Mouse (Mus musculus): ENCODE results near the gene Gm3248.
"Not testable (repeated sequence)": the region's sequence is repeated elsewhere in the genome, so short reads cannot be mapped to it uniquely, and the experiment has no call there.

The Gm3248 gene

DNA sequence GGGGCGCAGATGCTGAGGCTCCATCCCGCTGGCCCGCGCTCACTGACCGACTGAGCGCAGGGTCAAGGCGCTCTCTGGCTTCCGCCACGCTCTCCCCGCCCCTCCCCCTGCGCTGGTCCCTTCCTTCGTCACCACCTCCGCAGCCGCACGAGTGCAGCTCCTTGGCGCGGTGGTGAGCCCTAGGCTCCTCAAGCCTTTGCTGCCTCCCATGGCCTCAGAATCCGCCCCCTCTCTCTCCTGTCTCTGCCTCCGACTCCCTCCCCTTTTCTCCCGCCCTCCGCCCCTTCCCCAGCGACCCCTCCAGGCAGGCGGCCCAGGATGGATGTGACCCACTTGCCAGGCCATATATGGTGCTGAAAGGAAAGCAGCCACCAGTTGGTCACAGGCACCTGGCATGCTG lies at the start of gene Gm3248:
Gm3248 (minus strand) TSS at position 111 of the 400 bp plus-strand sequence.
- DNase-seq (ENCODE audit: low read depth, low spot score) = not testable (repeated sequence)

DNA sequence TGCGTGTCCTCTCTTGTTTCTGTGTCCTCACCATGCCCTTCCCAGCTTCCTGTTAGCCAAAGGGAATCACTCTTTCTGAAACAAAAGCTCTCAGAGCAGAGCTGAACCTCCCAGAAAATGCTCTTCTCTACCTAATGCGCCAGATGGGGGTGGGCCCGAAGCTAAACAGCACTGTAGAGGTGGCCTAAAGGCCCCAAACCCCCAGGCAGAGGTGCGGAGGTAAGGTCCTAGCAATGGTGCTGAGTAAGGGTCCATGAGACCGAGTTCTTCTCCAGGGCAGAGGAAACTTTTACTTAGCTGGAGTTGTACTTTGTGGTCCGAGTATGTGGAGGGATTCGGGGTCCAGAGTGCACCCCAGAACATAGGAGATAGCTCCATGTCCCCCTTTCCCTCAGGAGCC lies 25.6 kb upstream of the Gm3248 start:
- DNase-seq (ENCODE audit: low read depth, low spot score) = not testable (repeated sequence)

DNA sequence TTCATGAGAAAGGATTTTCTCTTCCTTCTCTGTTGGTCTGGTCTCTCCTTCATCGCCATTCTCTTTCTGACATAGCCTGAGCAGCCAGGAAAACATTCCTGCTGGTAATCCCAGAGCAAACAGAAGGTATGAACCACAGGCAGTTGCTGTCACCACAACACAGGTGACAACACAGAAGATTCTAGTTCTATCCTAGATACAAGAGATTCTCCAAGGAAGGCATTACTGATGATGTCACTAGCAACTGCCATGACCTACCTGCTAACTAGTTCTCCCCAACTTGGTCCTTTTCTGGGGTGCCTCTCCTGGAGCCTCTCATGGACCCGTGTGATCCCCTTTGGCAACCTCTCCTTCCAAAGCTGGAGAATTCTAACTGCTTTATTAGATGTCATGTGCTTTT lies 17.5 kb upstream of the Gm3248 start, which contains the start of gene Gm3453:
Gm3453 (minus strand) TSS at position 101 of the 400 bp plus-strand sequence.
- not testable (repeated sequence) for DNase-seq (ENCODE audit: low read depth, low spot score)

DNA sequence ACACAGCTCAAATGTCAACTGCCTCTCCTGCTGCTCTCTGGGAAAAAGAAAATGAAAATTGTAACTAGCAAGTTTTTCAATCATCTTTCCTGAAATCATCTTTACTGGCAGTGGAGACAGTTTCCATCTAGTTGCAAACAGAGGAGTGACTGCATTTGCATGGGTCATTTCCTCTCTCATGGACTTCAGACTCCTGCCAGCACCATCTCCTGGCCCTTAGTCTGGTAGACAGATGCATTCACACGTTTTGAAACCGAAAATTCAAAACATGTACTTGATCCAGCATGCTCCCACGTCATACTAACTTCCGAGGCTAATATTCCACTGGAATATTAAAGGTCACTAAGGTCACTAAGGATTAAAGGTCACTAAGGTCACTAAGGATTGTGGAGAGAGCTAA lies 896 bp upstream of the Gm3248 start:
- not testable (repeated sequence) for DNase-seq (ENCODE audit: low read depth, low spot score)

DNA sequence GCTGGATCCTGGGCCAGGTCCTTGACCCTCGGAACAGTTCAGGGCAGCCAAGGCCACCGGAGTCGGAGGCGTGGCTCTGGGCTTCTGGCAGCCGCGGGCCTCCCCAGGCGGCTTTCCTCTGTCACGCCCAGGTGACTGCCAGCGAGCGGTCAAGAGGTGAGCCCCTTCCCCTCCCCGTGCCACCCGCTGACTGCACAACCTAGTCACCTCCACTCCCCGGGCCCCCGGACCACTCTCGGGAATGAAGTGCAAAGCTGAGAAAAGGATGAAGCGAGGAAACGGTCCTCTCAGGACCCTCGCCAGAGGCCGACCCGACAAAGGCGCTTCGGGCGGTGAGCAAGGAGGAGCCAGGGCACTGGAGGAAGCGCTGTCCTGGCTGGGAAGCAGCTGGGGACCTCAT lies 443 bp downstream of the Gm3248 start:
- DNase-seq (ENCODE audit: low read depth, low spot score) = not testable (repeated sequence)

DNA sequence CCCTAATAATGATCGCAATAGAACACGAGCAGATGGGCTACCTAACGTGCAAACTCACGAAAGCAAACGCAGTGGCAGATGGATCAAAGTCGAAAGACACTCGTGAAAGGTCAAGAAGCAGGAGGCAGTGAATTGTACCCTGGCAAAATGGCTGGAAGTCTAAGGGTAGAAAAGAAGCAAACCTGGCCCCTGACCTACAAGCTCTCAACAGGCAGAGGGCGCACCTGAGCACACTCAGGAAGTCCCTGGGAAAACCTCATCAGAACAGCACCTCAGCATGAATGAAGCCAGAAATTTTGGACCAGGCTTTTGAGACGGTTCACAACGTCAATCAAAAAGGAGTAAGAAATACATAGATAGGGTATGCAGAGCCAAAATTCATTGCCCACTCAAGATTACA lies 1.1 kb downstream of the Gm3248 start:
- not testable (repeated sequence) for DNase-seq (ENCODE audit: low read depth, low spot score)

DNA sequence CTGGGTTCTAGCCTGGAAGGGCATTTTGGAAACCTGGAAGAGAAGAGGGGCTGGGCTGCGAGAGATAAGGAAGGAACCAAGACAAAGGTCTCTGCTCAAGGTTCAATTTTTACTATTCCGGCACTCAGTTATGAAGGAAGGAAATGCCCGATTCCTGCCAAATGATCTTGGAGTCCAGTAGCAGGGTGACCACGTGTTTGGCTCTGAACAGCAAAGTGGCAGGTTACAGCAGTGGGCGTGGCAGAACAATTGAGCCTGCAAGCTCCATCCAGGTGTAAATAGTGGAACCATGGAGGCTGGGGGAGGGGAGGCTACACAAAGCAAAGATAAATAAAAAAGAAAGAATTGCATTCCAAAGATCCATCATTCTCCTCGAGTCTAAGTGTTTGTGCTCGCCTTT lies 38.3 kb downstream of the Gm3248 start:
- DNase-seq (ENCODE audit: low read depth, low spot score) = not testable (repeated sequence)

DNA sequence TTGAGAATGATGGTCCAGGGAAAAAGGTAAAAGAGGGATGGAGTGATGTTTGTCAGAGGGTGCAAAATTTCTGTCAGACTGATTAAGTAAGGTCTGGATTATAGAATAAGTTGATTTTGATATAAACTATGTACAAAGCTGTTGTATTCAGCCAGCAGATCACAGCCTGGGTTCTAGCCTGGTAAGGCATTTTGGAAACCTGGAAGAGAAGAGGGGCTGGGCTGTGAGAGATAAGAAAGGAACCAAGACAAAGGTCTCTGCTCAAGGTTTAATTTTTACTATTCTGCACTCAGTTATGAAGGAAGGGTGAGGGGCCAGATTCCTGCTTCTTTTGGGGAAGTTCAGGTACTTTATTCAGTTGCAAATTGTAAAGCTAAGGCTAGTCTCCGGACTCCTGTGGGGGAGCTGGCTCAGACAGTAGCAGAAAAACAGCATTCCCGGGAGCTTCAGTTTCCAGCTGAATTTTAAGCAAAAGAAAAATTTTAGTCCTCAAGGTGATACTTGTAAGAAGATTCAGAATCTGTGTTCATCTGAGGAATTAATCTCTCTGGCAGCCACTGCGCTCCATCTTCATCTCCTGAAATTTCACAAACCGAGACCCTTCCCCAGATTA lies 43.1 kb downstream of the Gm3248 start:
- DNase-seq (ENCODE audit: low read depth, low spot score) = not testable (repeated sequence)

DNA sequence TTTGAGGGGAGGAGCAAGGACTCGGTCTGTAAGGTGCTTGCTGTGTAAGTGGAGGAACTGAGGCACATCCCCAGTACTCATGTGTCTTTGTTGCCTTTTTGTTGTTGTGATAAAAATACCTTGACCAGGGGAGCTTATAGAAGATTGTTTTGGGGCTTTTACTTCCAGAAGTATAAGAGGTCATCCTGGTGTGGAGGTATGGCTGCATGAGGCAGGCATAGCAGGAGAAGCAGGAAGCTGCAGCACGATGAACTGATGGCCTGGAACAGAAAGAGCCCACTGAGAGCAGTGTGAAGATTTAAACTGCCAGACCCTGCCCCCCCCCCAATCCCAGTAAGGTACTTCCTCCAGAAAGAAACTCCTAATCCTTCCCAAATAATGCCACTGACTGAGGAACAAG lies 47.8 kb downstream of the Gm3248 start:
- not testable (repeated sequence) for DNase-seq (ENCODE audit: low read depth, low spot score)

All from A20 (cell line).